Mouse (Mus musculus): ENCODE data around the gene Gatb.

- TF ChIP-seq POLR2A (IDR thresholded peaks at IDR 0.05; ENCODE audit: borderline replicate concordance, low read depth, low read length) = no peak
- no peak for TF ChIP-seq CTCF (IDR thresholded peaks at IDR 0.05; ENCODE audit: low read depth, low read length)
Measured at GRCm38 (mm10) chr3:85677133-85677532, 103.2 kb downstream of the Gatb start.

All from bone marrow macrophage, adult 2 months (primary cell).